Mouse (Mus musculus) CH12.LX (cell line): ENCODE measurements around the gene Kcnj3.

ENCODE experiments used
- CTCF ChIP-seq, 2 experiments: IDR thresholded peaks in 1 of 2; conservative IDR thresholded peaks in 1 of 2; 2 replicates each; pipeline ENCODE4 v1.5.1; 2011 to 2012; ENCODE audit warnings: low read depth in 2 of 2, low read length in 2 of 2, improper control_type of control experiment in 1 of 2, inconsistent platforms in 1 of 2, mild to moderate bottlenecking in 1 of 2, moderate library complexity in 1 of 2
- JUND ChIP-seq: conservative IDR thresholded peaks from 2 replicates; pipeline ENCODE4 v1.6.1; 2011; ENCODE audit warnings: low read depth, low read length, improper control_type of control experiment
- MAX ChIP-seq: IDR thresholded peaks from 2 replicates; pipeline ENCODE4 v1.6.1; 2011; ENCODE audit warnings: low read length, improper control_type of control experiment
- POLR2AphosphoS2 ChIP-seq: IDR thresholded peaks from 2 replicates; pipeline ENCODE4 v1.6.1; 2011; ENCODE audit warnings: low read depth, low read length, improper control_type of control experiment

DNA sequence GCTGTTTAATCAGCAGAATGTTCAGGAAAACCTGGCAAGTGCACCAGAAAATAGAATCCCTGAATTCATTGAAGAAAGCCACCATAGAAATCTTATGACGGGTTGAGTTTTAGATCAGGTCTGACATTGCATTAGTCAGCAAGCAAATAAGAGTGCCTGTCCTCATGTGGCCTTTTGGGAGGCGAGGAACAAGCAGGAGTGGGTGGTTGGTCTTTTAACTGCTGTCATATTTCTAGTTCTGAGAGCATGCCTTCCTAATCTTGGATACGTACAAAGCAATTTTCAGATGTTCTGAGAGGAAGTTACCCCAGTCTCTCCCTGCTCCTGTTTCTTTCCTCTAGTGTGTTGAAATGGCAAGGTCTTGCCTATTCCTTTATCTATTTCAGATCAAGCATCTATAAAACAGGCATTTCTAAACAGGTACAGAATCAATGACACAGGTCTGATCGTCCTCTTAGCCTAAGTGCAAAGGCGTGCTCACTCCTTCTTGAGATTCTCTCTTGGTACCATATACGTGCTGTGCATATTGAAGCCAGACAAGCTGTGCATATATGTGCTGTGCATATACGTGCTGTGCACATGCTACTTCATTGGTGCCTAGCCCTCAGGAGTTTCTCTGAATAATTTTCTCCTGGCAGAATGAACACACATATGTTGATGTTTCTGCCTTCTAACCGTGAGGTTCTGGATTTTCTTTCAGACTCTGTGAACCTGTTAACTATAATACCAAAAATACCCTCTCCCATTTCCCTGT is 97.1 kb downstream of the Kcnj3 start:
- no peak for TF ChIP-seq MAX
- TF ChIP-seq POLR2AphosphoS2: no peak
- no peak for TF ChIP-seq CTCF (conservative IDR thresholded peaks at IDR 0.05 in 1 of 2, IDR thresholded peaks at IDR 0.05 in 1 of 2; ENCODE audit: low read depth in 2 of 2, low read length in 2 of 2)
- TF ChIP-seq JUND: no peak
